Mouse (Mus musculus): ENCODE results near the gene Kctd2. TPM values are rescaled to one million over a fixed set of nuclear protein-coding genes. Genes with fewer than 3 reads are reported as not detected.

The Kctd2 gene
- polyA plus RNA-seq, 1 experiment: 13.6 TPM

DNA sequence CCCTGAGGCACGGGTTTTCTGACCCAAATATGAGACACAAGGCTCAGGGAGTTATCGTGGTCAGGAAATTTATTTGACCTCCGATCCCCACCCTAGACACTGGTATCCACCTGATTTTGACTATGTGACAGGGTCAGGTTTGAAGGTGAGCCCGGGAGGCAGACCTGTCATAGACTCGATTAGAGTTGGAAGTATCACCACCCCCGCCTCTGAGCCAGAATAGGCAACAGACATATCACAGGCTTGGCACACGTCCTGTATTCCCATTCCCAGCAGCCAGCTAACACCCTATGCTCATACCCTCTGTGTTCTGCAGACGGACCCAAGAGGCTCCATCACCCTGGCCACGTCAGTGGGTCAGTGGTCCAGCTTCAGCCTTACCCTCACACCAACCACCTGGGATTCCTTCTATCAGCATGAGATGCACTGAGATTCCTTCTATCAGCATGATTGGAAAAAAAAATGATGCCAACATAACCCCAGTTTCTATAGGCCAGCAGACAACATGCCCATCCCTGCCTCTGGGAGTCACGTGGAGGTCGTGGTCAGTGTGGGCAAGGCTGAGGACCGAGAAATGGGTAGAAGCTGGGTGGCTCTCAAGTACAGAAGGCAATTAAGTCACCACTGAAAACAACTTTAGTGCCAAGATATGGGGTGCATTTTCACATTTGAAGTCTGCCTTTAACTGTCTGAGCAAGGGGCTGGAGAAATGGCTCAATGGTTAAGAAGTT, 45.1 kb upstream of the Kctd2 start:
- H3K27ac ChIP-seq (ENCODE audit: control insufficient read depth, insufficient read depth, low read depth, low read length): no peak overlapping the region
- no peaks in the 10 kb centered on the region for H3K36me3 ChIP-seq (ENCODE audit: control insufficient read depth, insufficient read depth, low read length)
- H3K4me3 ChIP-seq (ENCODE audit: control insufficient read depth, low read depth, low read length): no peak overlapping the region
- peaks cover 6% of the 10 kb centered on the region for H3K4me1 ChIP-seq (ENCODE audit: control insufficient read depth, insufficient read depth, low read length)
- no peaks in the 10 kb centered on the region for H3K27me3 ChIP-seq (ENCODE audit: control insufficient read depth, insufficient read depth, low read length)
- TF ChIP-seq CTCF (IDR thresholded peaks at IDR 0.05; ENCODE audit: control insufficient read depth, insufficient read depth, insufficient replicate concordance, low read depth, low read length) (no peak), POLR2A (IDR thresholded peaks at IDR 0.05; ENCODE audit: control insufficient read depth, low read depth, low read length) (no peak)

DNA sequence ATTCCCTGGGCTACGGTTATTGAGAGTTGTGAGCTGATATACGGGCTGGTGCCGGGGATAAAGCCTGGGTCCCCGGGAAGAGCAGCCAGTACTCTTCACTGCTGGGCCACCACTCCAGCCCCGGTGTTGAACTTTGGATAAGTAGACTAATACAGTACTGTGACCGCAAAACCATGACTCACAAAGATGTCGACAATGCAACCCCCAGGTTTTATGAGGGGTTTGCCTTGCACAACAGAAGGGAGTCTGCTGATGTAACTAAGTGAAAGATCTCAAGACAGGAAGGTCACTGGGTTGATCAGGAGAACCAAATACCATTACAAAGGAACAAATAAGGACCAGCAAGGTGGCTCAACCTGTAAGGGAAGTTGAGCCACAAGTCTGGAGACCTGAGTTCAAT, 43.2 kb upstream of the Kctd2 start:
- H3K36me3 ChIP-seq (ENCODE audit: control insufficient read depth, insufficient read depth, low read length): no peaks in the 10 kb centered on the region
- H3K27ac ChIP-seq (ENCODE audit: control insufficient read depth, insufficient read depth, low read depth, low read length): no peak overlapping the region
- no peak overlapping the region for H3K4me3 ChIP-seq (ENCODE audit: control insufficient read depth, low read depth, low read length)
- TF ChIP-seq CTCF (IDR thresholded peaks at IDR 0.05; ENCODE audit: control insufficient read depth, insufficient read depth, insufficient replicate concordance, low read depth, low read length): no peak
- TF ChIP-seq POLR2A (IDR thresholded peaks at IDR 0.05; ENCODE audit: control insufficient read depth, low read depth, low read length): no peak
- H3K27me3 ChIP-seq (ENCODE audit: control insufficient read depth, insufficient read depth, low read length): no peaks in the 10 kb centered on the region
- peaks cover 9% of the 10 kb centered on the region for H3K4me1 ChIP-seq (ENCODE audit: control insufficient read depth, insufficient read depth, low read length)

DNA sequence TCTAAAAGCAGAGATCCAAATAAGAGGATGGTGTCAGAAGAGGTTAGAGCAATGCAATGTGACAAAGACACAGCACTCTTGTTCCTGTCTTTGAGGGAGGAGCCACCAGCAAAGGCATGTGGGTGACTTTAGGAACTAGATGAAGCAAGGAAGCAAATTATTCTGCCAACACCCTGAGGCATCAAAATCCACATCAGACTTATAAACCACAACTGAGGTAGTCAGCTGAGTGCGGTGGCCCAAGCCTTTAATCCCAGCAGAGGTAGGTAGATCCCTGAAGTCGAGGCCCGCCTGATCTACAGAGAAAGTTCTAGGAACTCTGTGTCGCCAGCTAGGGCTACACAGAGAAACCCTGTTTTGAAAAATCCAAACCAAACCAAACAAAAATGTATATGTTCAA, 42.7 kb upstream of the Kctd2 start:
- H3K4me3 ChIP-seq (ENCODE audit: control insufficient read depth, low read depth, low read length): no peak overlapping the region
- H3K27me3 ChIP-seq (ENCODE audit: control insufficient read depth, insufficient read depth, low read length): no peaks in the 10 kb centered on the region
- no peak overlapping the region for H3K27ac ChIP-seq (ENCODE audit: control insufficient read depth, insufficient read depth, low read depth, low read length)
- H3K36me3 ChIP-seq (ENCODE audit: control insufficient read depth, insufficient read depth, low read length): no peaks in the 10 kb centered on the region
- peaks cover 11% of the 10 kb centered on the region for H3K4me1 ChIP-seq (ENCODE audit: control insufficient read depth, insufficient read depth, low read length)
- TF ChIP-seq CTCF (IDR thresholded peaks at IDR 0.05; ENCODE audit: control insufficient read depth, insufficient read depth, insufficient replicate concordance, low read depth, low read length): no peak
- no peak for TF ChIP-seq POLR2A (IDR thresholded peaks at IDR 0.05; ENCODE audit: control insufficient read depth, low read depth, low read length)

DNA sequence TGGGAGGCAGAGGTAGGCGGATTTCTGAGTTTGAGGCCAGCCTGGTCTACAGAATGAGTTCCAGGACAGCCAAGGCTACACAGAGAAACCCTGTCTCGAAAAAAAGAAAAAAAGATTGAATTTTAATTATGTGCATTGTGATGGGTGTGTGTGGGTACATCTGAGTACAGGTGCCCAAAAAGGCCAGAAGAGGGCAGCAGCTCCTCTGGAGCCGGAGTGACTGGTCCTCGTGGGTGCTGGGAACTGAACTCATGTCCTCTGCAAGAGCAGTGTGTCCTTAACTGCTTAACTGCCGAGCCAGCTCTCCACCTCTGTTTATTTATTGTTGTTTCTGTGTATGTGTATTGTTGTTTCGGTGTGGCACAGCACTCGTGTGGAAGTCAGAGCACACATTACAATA, 42.1 kb upstream of the Kctd2 start:
- Histone ChIP-seq H3K27ac (ENCODE audit: control insufficient read depth, insufficient read depth, low read depth, low read length) (no peak overlapping the region), H3K36me3 (ENCODE audit: control insufficient read depth, insufficient read depth, low read length) (no peaks in the 10 kb centered on the region), H3K27me3 (ENCODE audit: control insufficient read depth, insufficient read depth, low read length) (no peaks in the 10 kb centered on the region), H3K4me1 (ENCODE audit: control insufficient read depth, insufficient read depth, low read length) (peaks cover 13% of the 10 kb centered on the region), H3K4me3 (ENCODE audit: control insufficient read depth, low read depth, low read length) (no peak overlapping the region)
- TF ChIP-seq POLR2A (IDR thresholded peaks at IDR 0.05; ENCODE audit: control insufficient read depth, low read depth, low read length) (no peak), CTCF (IDR thresholded peaks at IDR 0.05; ENCODE audit: control insufficient read depth, insufficient read depth, insufficient replicate concordance, low read depth, low read length) (no peak)

DNA sequence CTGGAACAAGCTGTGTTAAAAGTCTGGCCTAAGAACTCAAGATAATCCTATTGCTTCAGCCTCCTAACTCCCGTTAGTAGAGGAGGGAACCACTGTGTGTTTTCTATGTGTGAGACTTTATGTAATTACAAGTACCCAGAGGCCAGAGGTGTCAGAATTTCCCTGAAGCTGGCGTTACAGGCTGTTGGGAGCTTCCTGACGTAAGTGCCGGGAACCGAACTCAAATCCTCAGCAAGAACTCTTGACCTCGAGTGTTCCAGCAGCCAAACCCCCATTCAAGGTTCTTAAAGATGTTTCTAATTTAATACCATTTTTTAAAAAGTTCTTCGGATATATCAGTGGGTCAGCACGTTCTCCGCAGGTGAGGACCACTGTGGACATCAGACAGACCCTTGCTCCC, 38.7 kb upstream of the Kctd2 start:
- Histone ChIP-seq H3K27ac (ENCODE audit: control insufficient read depth, insufficient read depth, low read depth, low read length) (peak overlapping the region; percentile 23; the same call in 1 of the 2 replicates), H3K27me3 (ENCODE audit: control insufficient read depth, insufficient read depth, low read length) (no peaks in the 10 kb centered on the region), H3K4me1 (ENCODE audit: control insufficient read depth, insufficient read depth, low read length) (peaks cover 7% of the 10 kb centered on the region; the same call in 1 of the 2 replicates), H3K4me3 (ENCODE audit: control insufficient read depth, low read depth, low read length) (peak overlapping the region; percentile 74), H3K36me3 (ENCODE audit: control insufficient read depth, insufficient read depth, low read length) (no peaks in the 10 kb centered on the region)
- TF ChIP-seq POLR2A (IDR thresholded peaks at IDR 0.05; ENCODE audit: control insufficient read depth, low read depth, low read length) (no peak), CTCF (IDR thresholded peaks at IDR 0.05; ENCODE audit: control insufficient read depth, insufficient read depth, insufficient replicate concordance, low read depth, low read length) (no peak)

DNA sequence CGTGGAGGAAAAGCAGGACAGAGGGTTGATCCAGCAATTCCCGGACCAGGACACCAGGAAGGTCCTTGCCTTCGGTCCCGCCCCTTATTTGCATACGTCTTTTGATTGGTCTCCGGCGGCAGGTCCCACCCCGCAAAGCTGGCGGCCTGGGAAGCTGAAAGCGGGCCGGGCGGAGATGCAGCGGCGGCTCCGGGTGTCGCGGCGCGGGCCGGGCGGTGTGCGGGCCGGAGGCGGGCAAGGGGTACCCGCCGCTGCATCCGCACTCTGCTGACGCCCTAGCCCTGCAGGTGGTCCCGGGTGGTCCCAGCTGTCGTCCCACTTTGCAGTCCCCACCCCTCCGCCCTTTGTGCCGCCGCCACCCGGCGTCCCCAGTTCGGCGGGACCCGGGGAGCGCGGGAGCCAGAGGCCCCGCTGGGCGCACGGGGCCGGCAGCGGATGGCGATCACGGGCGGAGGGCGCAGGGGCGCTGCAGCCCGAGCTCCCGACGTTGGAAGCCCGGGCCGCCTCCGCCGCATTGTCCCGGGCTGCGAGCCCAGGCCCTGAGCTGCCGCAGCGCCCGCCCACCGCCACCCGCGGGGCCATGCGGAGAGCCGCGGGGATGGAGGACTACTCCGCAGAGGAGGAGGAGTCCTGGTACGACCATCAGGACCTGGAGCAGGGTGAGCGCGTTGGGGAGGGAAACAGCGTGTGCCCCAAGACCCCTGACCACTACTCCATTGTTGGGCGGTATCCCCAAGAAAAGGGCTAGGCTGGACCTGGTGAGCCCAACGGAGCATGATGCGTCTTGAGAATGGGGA, 38.0 kb upstream of the Kctd2 start, which contains the start of gene Cdr2l:
Gene Cdr2l, plus strand, starts transcription at position 174 of the 797 bp plus-strand sequence.
- Histone ChIP-seq H3K4me3 (ENCODE audit: control insufficient read depth, low read depth, low read length) (peak within 1 kb of the TSS; percentile 74), H3K4me1 (ENCODE audit: control insufficient read depth, insufficient read depth, low read length) (peaks cover 7% of the 10 kb centered on the region; the same call in 1 of the 2 replicates), H3K27me3 (ENCODE audit: control insufficient read depth, insufficient read depth, low read length) (no peaks in the 10 kb centered on the region), H3K36me3 (ENCODE audit: control insufficient read depth, insufficient read depth, low read length) (no peaks in the 10 kb centered on the region), H3K27ac (ENCODE audit: control insufficient read depth, insufficient read depth, low read depth, low read length) (peak within 1 kb of the TSS; percentile 23; the same call in 1 of the 2 replicates)
- TF ChIP-seq CTCF (IDR thresholded peaks at IDR 0.05; ENCODE audit: control insufficient read depth, insufficient read depth, insufficient replicate concordance, low read depth, low read length): no peak
- TF ChIP-seq POLR2A (IDR thresholded peaks at IDR 0.05; ENCODE audit: control insufficient read depth, low read depth, low read length): peak; percentile 46; the same call in 1 of the 2 replicates

DNA sequence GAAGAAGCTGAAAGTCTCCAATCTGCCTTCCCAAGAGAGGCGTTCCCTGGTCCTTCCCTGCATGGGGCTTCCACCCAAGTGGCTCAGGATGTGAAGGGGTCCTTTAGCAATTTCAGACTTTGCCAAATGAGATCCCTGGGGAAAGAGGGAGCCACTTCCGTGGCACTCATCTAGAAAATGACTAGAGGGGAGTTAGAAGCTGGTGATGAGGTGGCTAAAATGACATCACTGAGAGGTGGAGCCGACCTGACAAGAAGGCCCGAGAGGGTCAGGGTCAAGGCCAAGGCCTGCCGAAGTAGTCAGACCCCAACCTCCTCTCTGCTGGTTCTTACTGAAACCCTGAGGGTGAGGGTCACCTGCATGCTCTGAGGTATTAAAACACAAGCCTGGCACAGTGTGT, 37.0 kb upstream of the Kctd2 start:
- no peaks in the 10 kb centered on the region for H3K27me3 ChIP-seq (ENCODE audit: control insufficient read depth, insufficient read depth, low read length)
- no peaks in the 10 kb centered on the region for H3K36me3 ChIP-seq (ENCODE audit: control insufficient read depth, insufficient read depth, low read length)
- no peak overlapping the region for H3K4me3 ChIP-seq (ENCODE audit: control insufficient read depth, low read depth, low read length)
- no peak for TF ChIP-seq CTCF (IDR thresholded peaks at IDR 0.05; ENCODE audit: control insufficient read depth, insufficient read depth, insufficient replicate concordance, low read depth, low read length)
- no peak for TF ChIP-seq POLR2A (IDR thresholded peaks at IDR 0.05; ENCODE audit: control insufficient read depth, low read depth, low read length)
- H3K4me1 ChIP-seq (ENCODE audit: control insufficient read depth, insufficient read depth, low read length): peaks cover 7% of the 10 kb centered on the region; the same call in 1 of the 2 replicates
- no peak overlapping the region for H3K27ac ChIP-seq (ENCODE audit: control insufficient read depth, insufficient read depth, low read depth, low read length)
